Mouse (Mus musculus) heart, postnatal 0 days (tissue): ENCODE measurements around the gene Psen2.

Source experiments
- CTCF ChIP-seq: IDR thresholded peaks from 2 replicates; pipeline ENCODE4 v1.5.1; 2016; ENCODE audit warnings: antibody characterized with exemption, control low read depth, low read depth
- EP300 ChIP-seq: IDR thresholded peaks from 2 replicates; pipeline ENCODE4 v1.6.1; 2016; ENCODE audit warnings: antibody characterized with exemption, low read depth

DNA sequence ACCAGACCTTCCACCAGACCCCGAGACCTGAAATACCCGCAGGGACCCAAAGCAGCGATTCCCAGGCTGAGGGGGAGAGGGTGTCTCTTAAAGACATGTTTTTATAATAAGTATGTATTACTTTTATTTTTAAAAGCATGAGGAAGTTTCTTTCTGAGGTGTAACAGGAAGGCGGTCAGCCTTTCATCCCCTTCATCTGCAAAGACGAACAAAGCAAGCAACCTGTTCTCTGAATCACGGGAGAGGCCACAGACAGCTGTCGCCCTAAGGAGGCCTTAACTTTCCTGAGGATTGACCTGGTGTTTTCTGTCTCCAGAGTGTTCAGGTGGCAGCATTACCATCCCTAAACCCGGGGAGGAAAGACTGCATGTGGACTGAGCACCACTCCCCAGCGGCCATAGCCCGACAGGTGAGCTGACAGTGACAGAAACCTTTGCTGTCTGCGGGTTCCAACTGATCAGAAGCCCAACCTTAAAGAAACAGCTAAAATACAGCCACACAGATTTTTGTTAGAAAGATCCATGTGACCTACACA lies 10.5 kb downstream of the Psen2 start:
- TF ChIP-seq CTCF, result no peak
- no peak for TF ChIP-seq EP300
